Mouse (Mus musculus) E14TG2a.4 (cell line): ENCODE results near the gene Nfkbib.

Experiments used
- H3K27me3 ChIP-seq: 2 replicates; pipeline ENCODE4 v1.6.1; 2014; ENCODE audit warnings: low read length, control low read depth; ENCODE audit not compliant: insufficient read depth
- H3K36me3 ChIP-seq: 2 replicates; pipeline ENCODE4 v1.6.1; 2014; ENCODE audit warnings: low read length, control low read depth; ENCODE audit not compliant: insufficient read depth
- H3K4me1 ChIP-seq: replicated peaks from 2 replicates; pipeline ENCODE4 v1.6.1; 2014; ENCODE audit warnings: low read depth, low read length, control low read depth
- H3K4me3 ChIP-seq: replicated peaks from 2 replicates; pipeline ENCODE4 v1.5.1; 2014; ENCODE audit warnings: mild to moderate bottlenecking, low read length
- H3K9me3 ChIP-seq: 2 replicates; pipeline ENCODE4 v1.6.1; 2014; ENCODE audit warnings: low read length, control low read depth
- CTCF ChIP-seq: conservative IDR thresholded peaks from 2 replicates; pipeline ENCODE4 v1.5.1; 2014; ENCODE audit warnings: low read length
- NANOG ChIP-seq: IDR thresholded peaks from 2 replicates; pipeline ENCODE4 v1.6.1; 2014; ENCODE audit warnings: borderline replicate concordance, low read length, mixed read lengths
- POU5F1 ChIP-seq: IDR thresholded peaks from 2 replicates; pipeline ENCODE4 v1.6.1; 2014; ENCODE audit warnings: low read length, borderline replicate concordance

Nfkbib gene

DNA sequence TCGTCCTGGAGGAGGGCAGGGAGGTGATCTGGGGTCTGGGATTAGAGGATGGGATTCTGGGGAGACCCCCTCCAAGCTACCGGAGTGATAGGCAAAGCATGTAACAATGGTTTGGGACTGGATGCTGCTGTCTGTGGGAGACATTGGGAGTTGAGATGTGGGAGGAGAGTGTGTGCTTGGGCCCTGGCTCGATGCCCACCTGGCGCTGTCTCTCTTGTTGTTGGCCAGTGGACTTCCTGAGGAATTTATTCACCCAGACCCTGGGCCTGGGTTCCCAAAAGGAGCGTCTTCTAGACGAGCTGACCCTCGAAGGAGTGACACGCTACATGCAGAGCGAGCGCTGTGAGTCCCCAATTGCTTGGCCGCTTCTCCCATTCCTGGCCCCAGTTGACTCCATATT is 4.6 kb upstream of the Nfkbib start:
- Histone ChIP-seq H3K9me3 (no peaks in the 10 kb centered on the region), H3K27me3 (0 out of 2 replicates have a peak, but pooled peaks cover 2% of the 10 kb centered on the region), H3K4me3 (no peak overlapping the region), H3K4me1 (peaks cover 28% of the 10 kb centered on the region), H3K36me3 (0 out of 2 replicates have a peak, but pooled peaks cover under 1% of the 10 kb centered on the region)
- TF ChIP-seq CTCF (no peak), NANOG (no peak), POU5F1 (no peak)

DNA sequence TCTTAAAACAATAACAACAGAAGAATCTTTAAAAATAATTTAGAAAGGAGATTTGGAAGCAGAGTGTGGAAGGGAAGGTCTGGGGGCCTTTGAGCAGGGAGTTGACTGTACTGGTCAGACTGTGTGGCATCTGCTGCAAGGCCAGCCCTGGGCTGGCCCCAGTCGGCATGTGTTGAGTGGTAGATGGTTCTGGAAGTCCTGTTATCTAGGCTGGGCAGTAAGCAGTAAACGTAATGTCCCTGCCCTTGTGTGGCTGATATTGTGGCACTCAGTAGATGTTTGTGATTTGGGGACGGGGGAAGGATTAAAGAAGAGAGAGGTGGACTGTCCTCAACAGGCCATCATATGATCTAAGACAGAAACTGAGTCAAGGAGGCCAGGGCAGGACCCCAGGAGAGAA is 3.0 kb upstream of the Nfkbib start:
- Histone ChIP-seq H3K4me1 (peaks cover 27% of the 10 kb centered on the region), H3K27me3 (0 out of 2 replicates have a peak, but pooled peaks cover 2% of the 10 kb centered on the region), H3K4me3 (no peak overlapping the region), H3K36me3 (no peaks in the 10 kb centered on the region), H3K9me3 (no peaks in the 10 kb centered on the region)
- TF ChIP-seq CTCF (no peak), NANOG (no peak)

DNA sequence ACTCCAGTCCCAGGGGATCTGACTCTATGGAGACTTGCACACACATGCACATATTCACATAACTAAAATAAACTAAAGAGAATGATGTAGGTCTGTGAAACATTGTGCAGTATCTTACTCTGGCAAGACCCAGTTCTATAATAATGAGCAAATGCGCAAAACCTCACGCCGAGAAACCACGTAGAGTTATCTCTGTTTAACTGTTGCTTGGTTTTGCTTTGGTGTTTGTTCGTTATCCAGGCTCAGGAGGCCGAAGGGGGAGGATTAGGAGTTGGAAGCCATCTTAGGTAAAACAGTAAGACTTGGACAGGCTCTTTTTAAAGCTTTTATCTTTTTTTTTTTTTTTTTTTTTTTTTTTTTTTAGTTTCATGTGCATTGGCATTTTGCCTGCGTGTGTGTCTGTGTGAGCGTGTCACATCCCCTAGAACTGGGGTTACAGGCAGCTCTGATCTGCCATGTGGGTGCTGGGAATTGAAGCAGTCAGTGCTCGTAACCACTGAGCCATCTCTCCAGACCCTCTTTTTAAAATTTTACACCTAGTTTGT is 2.2 kb upstream of the Nfkbib start:
- TF ChIP-seq CTCF (no peak), POU5F1 (no peak), NANOG (no peak)
- H3K4me1 ChIP-seq: peaks cover 35% of the 10 kb centered on the region
- H3K9me3 ChIP-seq: no peaks in the 10 kb centered on the region
- no peak overlapping the region for H3K4me3 ChIP-seq
- 0 out of 2 replicates have a peak, but pooled peaks cover 2% of the 10 kb centered on the region for H3K27me3 ChIP-seq
- no peaks in the 10 kb centered on the region for H3K36me3 ChIP-seq

DNA sequence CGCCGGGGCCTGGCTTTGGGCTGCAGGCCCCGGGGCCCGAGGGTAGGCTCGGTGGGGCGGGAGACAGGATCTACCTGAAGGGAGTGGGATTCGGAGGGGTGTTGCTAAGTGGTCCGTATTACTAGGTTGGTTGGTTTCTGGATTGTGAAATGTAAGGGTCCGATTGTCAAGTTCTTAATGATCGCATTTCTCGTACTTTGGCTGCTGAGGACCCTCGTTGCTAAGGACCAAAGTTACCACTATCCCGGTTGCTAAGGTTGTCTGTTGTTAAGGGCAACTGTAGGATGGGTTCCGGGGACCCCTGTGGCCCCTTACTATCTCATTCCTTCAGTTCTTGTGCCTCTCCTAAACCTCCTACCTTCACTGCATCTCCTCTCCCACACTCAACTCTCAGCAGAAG is 402 bp downstream of the Nfkbib start:
- TF ChIP-seq CTCF (no peak), NANOG (no peak), POU5F1 (no peak)
- peaks cover 34% of the 10 kb centered on the region for H3K4me1 ChIP-seq
- no peaks in the 10 kb centered on the region for H3K9me3 ChIP-seq
- H3K36me3 ChIP-seq: peaks cover 17% of the 10 kb centered on the region
- peak overlapping the region; percentile 92 for H3K4me3 ChIP-seq
- 0 out of 2 replicates have a peak, but pooled peaks cover 2% of the 10 kb centered on the region for H3K27me3 ChIP-seq

DNA sequence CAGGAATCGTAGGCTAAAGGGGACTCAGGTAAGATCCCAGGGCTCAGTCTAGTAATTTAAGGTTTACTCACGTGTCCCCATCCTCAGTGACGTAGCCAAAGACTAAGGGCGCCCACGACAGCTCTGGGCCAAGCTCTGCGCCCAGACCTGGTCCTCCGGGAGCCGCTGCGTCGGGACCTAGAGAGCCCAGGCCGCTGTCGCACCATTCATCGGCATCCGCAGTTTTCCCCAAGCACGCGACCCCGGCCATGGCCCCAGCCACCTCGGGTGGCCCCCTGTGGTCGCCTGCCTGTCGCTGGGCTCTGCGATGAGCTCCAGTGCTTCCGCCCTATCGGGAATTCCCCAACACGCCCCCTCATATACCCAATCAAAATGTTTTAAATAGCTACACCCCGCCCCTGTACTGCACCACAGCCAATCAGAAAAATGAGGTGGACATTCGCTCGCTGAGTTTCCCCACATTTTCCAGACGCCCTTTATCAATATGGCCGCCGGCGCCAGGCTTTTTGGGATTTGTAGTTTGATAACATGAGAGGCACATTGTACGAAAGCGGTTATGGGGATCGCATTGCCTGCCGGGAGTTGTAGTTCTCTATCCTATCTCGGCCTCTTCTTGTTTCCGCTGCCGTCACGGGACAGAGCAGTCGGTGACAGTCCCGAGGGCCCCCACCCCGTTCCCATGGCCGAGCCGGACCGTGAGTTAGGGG is 986 bp downstream of the Nfkbib start, which contains the start of gene Sirt2:
Sirt2 (plus strand) TSS at position 563 of the 707 bp plus-strand sequence.
- no peaks in the 10 kb centered on the region for H3K9me3 ChIP-seq
- H3K4me1 ChIP-seq: peaks cover 40% of the 10 kb centered on the region
- H3K4me3 ChIP-seq: peak within 1 kb of the TSS; percentile 92
- peaks cover 22% of the 10 kb centered on the region for H3K36me3 ChIP-seq
- TF ChIP-seq POU5F1 (no peak), CTCF (no peak), NANOG (no peak)
- 0 out of 2 replicates have a peak, but pooled peaks cover 2% of the 10 kb centered on the region for H3K27me3 ChIP-seq

DNA sequence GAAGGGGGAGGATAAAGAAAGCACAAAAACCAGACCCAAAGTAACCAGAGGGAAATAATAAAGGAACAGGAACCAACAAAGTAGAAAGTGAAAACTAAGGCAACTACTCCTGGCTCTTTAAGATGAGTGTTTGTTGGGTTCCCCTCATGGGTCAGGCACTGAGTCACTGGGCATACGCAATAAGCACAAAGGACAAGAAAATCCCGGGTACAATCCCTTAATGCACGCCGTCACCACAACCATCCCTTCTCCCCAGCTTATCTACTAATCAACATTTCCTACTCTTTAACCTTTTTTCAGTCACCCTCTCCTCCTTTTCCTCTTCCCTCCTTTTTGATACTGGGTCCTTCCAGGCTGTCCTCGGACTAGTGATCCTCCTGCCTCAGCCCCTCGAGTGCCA is 2.1 kb downstream of the Nfkbib start:
- Histone ChIP-seq H3K4me1 (peaks cover 42% of the 10 kb centered on the region), H3K27me3 (0 out of 2 replicates have a peak, but pooled peaks cover 2% of the 10 kb centered on the region), H3K4me3 (peak overlapping the region; percentile 92), H3K36me3 (peaks cover 32% of the 10 kb centered on the region), H3K9me3 (no peaks in the 10 kb centered on the region)
- no peak for TF ChIP-seq NANOG
- TF ChIP-seq CTCF: no peak
- no peak for TF ChIP-seq POU5F1

DNA sequence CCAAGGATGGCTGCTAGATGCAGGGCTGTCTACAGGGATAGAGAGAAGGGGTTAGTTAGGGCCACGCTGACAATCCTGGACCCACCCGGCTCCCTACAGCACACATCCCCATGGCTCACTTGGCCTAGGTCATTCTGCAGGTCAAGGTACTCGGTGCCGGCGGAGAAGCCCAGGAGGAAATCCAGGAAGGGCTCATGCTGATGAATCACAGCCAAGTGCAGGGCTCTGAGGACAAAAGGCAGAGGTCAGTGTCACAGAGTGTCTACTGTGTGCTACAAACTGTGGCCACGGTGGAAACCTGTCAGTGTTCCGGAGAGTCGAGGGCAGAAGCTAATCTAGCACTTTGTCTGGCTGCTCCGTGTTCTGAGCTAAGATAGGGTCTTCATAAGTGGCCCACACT is 5.4 kb downstream of the Nfkbib start:
- peaks cover 39% of the 10 kb centered on the region for H3K36me3 ChIP-seq
- peaks cover 8% of the 10 kb centered on the region for H3K27me3 ChIP-seq
- no peak for TF ChIP-seq CTCF
- TF ChIP-seq POU5F1: no peak
- TF ChIP-seq NANOG: no peak
- H3K9me3 ChIP-seq: no peaks in the 10 kb centered on the region
- peaks cover 66% of the 10 kb centered on the region for H3K4me1 ChIP-seq
- 0 out of 2 replicates have a peak overlapping the region, but pooled peaks have one; percentile 7 for H3K4me3 ChIP-seq

DNA sequence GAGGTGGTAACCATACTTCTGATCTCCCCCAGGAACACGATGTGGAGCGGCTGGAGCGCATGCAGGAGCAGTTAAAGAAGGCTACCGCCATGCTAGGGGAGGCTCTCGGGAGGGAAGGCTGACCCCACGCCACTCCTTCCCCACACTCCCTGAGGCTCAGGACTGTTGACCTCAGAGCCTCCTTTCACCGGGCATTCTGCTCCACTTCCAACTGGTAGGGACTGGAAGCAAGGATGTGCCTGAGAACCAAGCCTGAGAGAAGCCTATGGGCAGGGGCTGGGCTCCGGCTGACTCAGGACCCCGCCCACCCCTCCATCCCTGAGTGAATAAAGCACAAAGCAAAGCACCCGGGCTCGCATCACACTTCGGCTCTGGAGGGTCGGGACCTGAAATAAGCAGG is 8.7 kb downstream of the Nfkbib start:
- Histone ChIP-seq H3K9me3 (no peaks in the 10 kb centered on the region), H3K27me3 (peaks cover 33% of the 10 kb centered on the region), H3K4me1 (peaks cover 65% of the 10 kb centered on the region), H3K4me3 (no peak overlapping the region), H3K36me3 (peaks cover 48% of the 10 kb centered on the region)
- no peak for TF ChIP-seq POU5F1
- no peak for TF ChIP-seq NANOG
- no peak for TF ChIP-seq CTCF

DNA sequence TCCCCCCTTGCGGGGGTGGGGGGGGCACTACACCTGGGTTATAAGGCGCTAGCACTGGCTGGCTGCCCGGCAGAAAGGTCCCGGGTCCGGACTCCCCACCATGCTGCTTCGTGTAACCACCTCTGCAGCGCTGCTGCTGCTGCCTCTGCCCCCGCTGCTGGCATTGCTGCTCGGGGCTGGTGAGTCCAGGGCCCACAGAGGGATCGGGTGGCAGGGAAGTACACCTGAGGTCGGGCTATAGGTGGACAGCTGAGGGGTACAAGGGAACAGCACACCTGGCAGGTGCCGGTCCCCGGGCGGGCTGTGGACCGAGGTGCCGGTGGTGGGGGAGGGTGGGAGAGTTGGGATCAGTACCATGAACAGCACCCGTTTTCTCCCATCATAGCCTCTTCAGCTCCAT is 11.2 kb downstream of the Nfkbib start, which contains the start of gene Ccer2:
Ccer2 (plus strand) TSS at position 96 of the 400 bp plus-strand sequence.
- Histone ChIP-seq H3K4me1 (peaks cover 58% of the 10 kb centered on the region), H3K9me3 (no peaks in the 10 kb centered on the region), H3K27me3 (peaks cover 33% of the 10 kb centered on the region), H3K4me3 (peak within 1 kb of the TSS; percentile 73), H3K36me3 (peaks cover 40% of the 10 kb centered on the region)
- TF ChIP-seq POU5F1 (no peak), CTCF (no peak), NANOG (no peak)
